Mouse (Mus musculus): Measurements from ENCODE around the gene Ednrb.
"Not testable (repeated sequence)": the region's sequence is repeated elsewhere in the genome, so short reads cannot be mapped to it uniquely, and the experiment has no call there.

The Ednrb gene

DNA sequence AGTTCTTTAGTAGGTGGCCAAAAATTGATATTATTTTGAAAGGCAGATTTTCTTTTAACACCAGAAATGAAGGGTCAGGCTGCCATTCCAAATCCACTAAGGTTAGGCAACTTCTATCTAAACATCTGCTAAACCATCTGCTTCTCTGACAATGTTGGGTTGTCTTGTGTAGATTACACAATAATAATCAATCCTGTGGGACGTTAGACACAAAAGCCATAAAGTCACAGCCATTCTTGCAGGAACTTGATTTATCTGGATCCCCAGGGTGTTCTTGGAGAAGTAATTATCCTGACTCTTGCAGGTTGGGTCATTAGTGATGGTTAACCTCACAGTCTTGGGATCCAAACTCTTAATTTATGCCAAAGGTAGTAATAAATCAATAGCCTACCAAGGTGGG lies 21.6 kb downstream of the Ednrb start:
- DNase-seq (ENCODE audit: low spot score in 2 of 2) = no peak

DNA sequence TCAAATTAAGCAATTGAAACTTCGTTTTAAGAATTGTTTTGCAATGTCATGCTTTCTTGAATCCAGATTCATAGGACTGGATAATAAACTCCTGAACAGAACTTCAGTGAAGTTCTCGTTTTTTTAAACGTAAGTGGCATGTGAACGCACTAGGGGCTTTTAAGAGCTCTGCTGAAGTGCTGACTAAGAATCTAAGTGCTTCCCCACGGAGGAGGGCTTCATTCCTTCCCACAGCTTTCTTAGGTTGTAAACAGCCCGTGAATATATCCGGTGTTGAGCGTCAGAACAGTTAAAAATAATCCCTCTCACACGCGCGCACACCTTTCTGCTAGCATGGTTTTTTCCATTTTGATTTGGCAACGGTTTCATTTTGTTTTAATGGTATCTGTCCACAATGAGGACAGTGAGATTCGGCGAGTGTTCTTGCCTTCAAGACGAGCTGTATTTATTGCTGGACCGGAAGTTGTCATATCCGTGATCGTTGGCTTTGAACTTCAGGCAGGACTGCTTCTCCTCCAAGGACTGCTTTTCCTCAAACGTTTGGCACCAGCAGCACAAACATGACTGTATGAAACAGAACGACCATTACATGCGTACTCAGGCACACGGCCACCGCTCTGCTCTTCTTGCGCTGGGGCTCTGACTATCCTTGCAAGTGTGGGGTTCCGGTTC lies 27.4 kb downstream of the Ednrb start:
- DNase-seq (ENCODE audit: low spot score in 2 of 2) = no peak

DNA sequence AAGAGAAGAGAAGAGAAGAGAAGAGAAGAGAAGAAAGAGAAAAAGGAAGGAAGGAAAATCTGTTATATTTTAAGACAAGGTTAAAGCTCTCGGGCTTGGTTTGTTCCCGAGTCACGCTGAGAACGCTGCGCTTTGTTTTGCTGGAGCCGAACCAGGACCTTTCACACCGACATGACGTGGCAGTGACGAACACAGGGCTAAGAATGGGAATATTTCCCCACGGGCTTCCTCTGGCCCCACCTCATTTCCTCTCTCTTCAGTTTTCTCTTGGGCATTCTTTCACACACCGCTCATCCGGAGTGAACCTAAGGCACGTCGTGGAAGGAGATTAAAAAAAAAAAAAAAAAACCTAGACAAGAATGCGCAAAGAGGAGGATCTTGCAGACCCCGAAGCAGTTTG lies 28.7 kb downstream of the Ednrb start:
- no peak for DNase-seq (ENCODE audit: low spot score in 2 of 2)

- DNase-seq (ENCODE audit: low spot score in 2 of 2) = no peak
Measured at GRCm38 (mm10) chr14:103814015-103814691, 30.0 kb downstream of the Ednrb start.

DNA sequence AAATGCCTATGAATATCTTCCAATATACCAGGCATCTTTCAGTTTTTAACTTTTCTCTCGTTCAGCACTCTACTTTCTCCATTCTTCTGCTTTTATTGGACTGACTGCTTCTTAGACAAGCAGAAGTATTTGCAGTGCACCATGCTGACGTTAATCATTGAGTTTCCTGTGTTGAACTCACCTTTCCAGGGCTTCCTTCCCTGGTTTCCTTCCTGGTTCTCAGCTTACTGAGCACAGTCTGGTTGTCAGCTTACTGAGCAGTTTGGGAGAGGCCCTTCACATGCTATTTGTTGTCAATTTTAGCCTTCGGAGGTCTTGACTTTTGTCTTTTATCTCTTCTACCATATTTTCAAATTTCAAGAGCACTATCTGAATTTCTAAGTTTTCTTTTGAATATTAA lies 31.0 kb downstream of the Ednrb start:
- DNase-seq (ENCODE audit: low spot score in 2 of 2) = no peak

GRCm38 (mm10) chr14:103811291-103811690 lies 32.9 kb downstream of the Ednrb start:
- no peak for DNase-seq (ENCODE audit: low spot score in 2 of 2)

- no peak for DNase-seq (ENCODE audit: low spot score in 2 of 2)
Measured at GRCm38 (mm10) chr14:103803907-103804659, 40.1 kb downstream of the Ednrb start.

- DNase-seq (ENCODE audit: low spot score in 2 of 2) = no peak
Measured at GRCm38 (mm10) chr14:103797123-103797522, 47.1 kb downstream of the Ednrb start.

GRCm38 (mm10) chr14:103795591-103795990 lies 48.6 kb downstream of the Ednrb start:
- no peak for DNase-seq (ENCODE audit: low spot score in 2 of 2)

- no peak for DNase-seq (ENCODE audit: low spot score in 2 of 2)
Measured at GRCm38 (mm10) chr14:103793409-103793808, 50.8 kb downstream of the Ednrb start.

DNA sequence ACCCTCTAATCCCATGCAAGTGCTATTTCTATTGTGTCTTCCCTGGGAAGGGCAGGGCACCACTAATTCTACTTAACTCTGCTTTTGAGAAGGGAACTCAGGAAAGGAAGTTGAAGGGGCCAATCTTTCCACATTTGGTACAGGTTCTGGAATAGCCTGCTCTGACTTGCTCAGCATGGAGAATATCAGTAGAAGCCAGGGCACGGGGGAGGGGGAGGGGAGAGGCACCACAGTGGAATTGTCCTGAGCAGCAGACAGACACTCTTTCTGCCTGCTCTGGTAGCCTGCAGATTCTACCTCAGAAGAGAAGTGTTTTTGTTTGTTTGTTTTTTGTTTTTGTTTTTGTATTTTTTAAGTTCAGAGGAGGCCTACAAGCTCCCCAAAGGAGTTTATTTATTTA lies 51.5 kb downstream of the Ednrb start:
- no peak for DNase-seq (ENCODE audit: low spot score in 2 of 2)

GRCm38 (mm10) chr14:103787547-103787946 lies 56.7 kb downstream of the Ednrb start:
- no peak for DNase-seq (ENCODE audit: low spot score in 2 of 2)

DNA sequence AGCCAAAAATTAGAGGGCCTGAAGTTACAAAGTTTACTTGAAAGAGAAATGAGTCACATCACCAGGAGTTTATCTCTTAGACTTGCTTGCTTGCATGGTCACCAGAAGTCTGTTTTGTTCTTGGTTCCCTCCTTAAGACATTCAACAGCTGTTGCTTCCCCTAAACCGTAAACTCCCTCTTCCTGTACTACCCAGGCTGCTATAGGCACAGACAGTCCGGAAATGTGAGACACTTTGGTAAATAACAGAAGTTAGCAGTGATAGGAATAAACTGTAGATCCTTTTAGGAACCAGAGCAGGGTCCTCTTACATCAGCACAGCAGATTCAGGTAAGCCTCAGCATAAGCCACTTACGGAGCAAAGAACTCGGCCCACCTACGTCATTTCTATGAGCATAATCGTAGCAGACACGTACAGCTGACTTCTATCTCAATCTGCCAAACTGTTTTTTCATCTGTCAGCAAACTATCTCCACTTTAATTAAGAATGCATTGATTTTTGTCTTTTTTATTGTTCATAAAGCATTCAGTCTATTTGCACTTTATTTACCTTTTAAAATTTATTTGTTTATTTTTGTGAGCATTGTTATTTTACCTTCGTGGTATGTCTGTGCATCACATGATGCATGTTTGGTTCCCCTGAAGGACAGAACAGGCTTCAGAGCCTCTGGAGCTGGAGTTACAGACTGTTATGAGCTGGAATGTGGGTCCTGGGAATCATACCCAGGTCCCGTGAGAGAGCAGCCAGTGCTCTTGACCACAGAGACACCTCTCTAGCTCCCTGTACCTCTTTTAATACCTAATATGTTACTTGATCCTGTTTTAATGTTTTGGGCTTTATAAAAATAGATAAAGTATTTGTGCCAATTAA lies 58.9 kb downstream of the Ednrb start:
- DNase-seq (ENCODE audit: low spot score in 2 of 2) = no peak

DNA sequence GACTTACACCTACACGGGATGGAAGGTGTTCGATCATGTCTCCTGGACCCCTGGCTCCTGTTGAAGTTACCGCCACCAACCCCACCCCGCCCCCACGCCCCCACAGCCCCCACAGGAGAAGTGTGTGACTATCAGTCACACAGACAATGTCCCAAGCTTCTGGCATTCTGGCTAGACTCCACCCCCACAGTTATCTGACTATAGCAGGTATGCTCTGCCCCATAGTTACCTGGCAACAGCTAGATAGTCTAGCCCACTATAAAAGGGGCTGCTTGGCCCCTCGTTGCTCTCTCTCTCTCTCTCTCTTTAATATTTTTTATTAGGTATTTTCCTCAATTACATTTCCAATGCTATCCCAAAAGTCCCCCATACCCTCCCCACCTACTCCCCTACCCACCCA lies 63.9 kb downstream of the Ednrb start:
- DNase-seq (ENCODE audit: low spot score in 2 of 2) = not testable (repeated sequence)

GRCm38 (mm10) chr14:103779276-103779675 lies 64.9 kb downstream of the Ednrb start:
- DNase-seq (ENCODE audit: low spot score in 2 of 2) = no peak

DNA sequence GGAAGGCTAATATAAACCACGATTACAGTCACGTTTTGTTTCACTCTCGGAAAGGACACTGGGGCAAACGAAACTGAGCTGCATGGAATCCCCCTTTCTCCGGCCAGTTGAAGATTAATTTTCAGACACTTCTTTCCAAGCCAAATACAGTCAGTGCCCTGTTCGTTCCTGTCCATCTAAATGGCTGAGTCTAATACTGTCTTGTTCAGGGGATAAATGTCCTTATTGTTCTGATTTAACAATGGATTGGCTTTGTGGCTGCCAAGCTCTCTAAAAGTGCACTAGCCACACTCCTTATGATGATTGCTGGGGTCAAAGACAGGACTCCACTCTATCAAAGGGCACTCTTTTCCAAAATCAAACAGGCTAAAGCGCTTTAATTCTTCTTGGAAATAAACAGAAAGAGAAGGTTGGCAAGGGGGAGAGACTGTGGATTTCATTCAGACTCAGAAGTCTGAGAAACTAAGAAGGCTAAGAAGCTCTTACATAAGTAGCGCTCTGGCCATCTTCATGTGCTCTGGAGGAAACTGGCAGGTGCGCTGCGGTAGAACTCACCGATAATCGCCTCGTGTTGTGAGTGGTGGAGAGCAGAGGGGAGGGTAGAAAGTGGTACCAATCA lies 65.6 kb downstream of the Ednrb start:
- DNase-seq (ENCODE audit: low spot score in 2 of 2) = no peak

DNA sequence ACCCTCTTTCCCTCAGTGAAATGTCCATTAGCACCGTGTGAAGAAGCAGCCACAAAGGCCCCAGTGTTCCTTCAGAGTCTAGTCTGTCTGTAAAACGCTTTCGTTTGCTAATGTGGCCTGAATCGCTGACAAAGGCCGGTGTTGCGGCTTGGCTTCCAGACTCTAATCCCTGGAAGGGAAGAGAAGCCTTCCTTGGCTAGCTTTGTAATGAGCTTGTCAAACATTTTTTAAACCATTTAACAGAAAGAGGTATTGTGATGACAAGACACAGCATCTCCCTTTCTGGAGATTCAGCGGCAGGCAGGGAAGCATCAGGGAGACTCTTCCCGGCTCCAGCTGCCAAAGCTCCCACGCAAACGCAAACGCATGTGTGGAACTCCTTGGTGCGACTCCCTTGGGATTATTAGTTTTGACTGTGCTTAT lies 66.2 kb downstream of the Ednrb start:
- peak; percentile 30 to 32 for DNase-seq (ENCODE audit: low spot score in 2 of 2)

GRCm38 (mm10) chr14:103777386-103777785 lies 66.8 kb downstream of the Ednrb start:
- no peak for DNase-seq (ENCODE audit: low spot score in 2 of 2)

DNA sequence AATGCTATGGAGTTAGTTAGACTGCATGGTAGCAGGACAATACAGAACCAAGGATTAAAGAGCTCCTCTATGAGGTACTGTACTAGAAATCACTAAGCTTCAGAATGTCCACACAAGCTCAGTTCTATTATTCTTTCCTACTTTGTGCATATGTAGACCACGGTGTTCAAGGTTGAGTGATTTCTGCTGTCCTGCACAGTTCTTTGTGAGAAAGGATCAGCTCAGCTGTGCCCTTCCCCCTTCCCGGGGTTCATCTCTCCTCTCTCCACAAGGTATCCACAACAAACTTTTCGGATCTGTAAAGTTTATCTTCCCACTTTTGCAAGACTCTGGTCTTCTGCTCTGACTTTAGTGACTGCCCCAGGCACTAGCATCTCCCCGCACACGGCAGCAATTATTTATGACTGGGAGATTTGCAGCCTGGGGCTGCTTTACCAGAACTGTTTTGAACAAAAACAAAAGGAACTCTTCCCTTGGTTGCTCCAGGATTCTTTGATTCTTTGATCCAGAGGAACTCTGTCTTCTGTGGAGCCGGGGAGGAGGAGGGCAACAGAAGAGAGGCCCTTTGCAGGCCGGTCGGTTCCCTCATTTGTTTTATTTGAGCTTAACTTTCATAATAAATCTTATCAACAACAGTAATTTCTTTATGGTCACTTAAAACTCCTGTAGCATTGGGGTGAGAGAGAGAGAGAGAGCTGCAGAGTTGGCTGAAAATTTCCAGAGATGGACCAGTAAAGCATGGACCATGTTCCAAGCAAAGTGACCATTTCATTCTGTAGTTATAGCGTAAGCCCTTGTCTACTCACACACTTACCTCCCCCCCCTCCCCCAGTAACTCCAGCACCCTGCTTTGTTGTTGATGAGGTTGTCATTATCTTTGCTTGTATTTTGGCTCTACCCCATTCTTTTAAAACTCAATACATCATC lies 74.6 kb downstream of the Ednrb start:
- DNase-seq (ENCODE audit: low spot score in 2 of 2) = no peak

- DNase-seq (ENCODE audit: low spot score in 2 of 2) = no peak
Measured at GRCm38 (mm10) chr14:103767488-103767887, 76.7 kb downstream of the Ednrb start.
